Mouse (Mus musculus): ENCODE measurements around the gene Kcns1.
A peak's percentile ranks its signal among the peaks of the same experiment; 100 is the strongest.

Gene Kcns1

DNA sequence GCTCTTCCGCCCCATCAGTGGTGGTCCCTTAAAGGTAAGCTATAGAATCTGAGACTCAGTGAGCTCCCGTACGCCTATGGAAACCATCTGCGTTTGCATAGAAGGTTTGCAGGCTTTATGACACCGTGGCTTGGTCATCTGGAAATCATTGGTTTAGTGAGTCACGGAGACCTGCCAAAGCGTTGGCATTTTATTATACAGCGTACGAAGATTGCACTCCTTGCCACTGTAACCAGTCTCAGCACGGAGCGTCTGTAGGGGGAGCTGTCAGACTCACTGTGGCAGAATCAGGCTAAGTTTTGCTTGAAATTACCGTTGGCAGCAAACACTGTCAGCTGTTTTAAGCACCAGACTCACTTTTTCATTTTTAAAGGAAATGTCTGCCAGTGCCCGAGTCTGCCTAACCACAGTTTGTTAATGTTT, 44.4 kb downstream of the Kcns1 start:
- DNase-seq (ENCODE audit: low read depth), result peak; percentile 24

DNA sequence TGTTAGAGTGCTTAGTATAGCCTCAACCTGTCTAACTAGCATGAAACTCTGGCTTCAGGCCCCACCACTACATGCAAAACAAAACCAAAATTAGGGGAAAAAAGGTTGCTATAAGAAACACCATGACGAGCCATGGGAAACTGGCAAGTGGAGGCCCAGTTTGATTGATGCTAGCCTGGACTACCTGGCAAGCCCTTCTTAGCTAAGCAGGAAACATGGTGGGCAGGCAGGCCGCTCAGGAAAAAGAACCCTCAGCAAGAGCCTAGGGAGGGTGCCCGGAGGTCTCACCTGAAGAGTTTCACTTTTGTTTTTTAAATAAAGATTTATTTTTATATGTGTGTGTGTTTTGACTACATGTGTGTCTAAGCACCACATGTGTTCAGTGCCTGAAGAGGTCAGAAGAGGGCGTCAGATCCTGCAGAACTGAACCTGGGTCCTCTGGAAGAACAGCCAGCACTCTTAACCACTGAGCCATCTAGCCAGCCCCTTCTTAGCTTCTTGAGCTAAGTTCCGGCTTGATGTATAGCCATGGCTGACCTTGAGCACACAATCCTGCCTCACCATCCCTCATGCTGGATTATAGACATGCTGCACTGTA, 47.6 kb downstream of the Kcns1 start:
- no peak for DNase-seq (ENCODE audit: low read depth)

DNA sequence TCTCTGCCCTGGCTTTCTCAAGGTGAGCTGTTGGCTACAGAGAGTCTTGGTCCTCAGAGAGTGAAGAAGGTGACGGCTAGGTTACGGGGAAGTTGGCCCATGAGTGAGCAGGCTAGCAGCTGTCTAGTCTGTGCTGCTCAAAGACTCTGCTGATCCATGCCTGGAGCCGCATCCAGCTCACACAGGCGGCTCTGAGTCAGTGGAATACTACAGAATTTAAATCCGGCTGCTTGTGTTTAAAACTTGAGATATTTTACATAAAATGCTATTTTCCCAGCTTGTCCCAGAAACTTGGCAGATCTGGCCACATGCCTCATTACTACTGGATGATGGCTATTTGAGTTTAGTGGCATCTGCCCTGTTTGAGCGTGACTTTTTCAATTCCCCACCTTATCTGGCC, 51.4 kb downstream of the Kcns1 start:
- no peak for DNase-seq (ENCODE audit: low read depth)

DNA sequence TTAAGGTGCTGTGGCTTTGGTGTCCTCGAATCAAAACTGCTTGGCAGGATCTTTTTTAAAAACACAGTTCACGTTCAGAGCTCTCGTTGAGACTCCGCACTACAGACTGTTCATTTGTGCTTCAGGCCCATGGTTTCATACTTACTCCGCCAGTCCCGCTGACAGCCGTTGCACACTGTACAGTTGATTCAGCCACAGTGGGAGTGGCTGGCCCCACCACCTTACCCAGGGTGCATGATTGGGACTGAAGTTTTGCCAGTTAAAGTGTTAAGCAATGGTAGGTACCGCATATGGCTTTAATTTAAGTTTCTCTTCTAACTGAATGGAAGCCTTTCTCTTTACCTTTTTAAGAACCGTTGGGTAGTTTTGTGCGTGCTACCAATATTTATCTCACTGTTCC, 55.4 kb downstream of the Kcns1 start:
- no peak for DNase-seq (ENCODE audit: low read depth)

DNA sequence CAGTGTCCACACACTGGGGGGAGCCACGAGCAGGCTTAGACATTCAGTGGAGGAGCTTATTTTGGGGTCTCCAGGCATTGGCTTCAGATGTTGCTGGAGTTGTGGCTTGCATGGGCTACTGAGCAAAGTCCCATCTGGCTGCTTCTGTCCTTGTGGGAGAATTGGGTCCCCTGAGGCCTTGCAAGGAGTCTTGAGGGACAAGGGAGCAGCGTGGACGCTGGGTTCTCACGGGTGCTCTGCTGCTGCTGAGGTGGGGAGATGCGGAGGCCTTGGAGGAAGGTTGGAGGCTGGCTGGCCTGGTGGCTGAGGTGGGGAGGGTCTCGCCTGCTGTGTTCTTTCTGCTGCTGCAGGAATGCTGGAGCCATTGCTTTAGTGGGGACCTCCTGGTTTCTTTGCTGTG, 56.9 kb downstream of the Kcns1 start:
- no peak for DNase-seq (ENCODE audit: low read depth)
